Mouse (Mus musculus) hindbrain, embryonic 16.5 days (tissue): ENCODE measurements at regions not wholly inside any gene's neighbourhood (a gene's known extent, or its start where the extent isn't known, plus 50 kb on each side); places are given as distances from the start of the nearest gene placed in this dataset.
"Not testable (repeated sequence)": the region's sequence is repeated elsewhere in the genome, so short reads cannot be mapped to it uniquely, and the experiment has no call there.

ENCODE experiments used
- ATAC-seq: fragments of 200-750 bp; cut with Nextera tagmentation; 2 replicates; pipeline ENCODE4 v1.8.0; 2017; ENCODE audit warnings: moderate TSS enrichment, moderate library complexity
- H3K27ac ChIP-seq: fragments of 300-500 bp; sonication (generic); 2 replicates; pipeline ENCODE4 v1.5.1; 2014; ENCODE audit warnings: low read depth, mild to moderate bottlenecking, control low read depth, low read length, moderate library complexity
- H3K27me3 ChIP-seq: fragments of 300-500 bp; sonication (generic); replicated peaks from 2 replicates; pipeline ENCODE4 v1.6.1; 2014; ENCODE audit warnings: low read length; ENCODE audit not compliant: control insufficient read depth, insufficient read depth
- H3K36me3 ChIP-seq: fragments of 300-500 bp; sonication (generic); 2 replicates; pipeline ENCODE4 v1.6.1; 2014; ENCODE audit warnings: mild to moderate bottlenecking, low read length, moderate library complexity, mixed read lengths; ENCODE audit not compliant: control insufficient read depth, insufficient read depth
- H3K4me1 ChIP-seq: fragments of 300-500 bp; sonication (generic); 2 replicates; pipeline ENCODE4 v1.6.1; 2014; ENCODE audit warnings: low read depth, low read length; ENCODE audit not compliant: control insufficient read depth, insufficient read depth
- H3K4me2 ChIP-seq: fragments of 300-500 bp; sonication (generic); 2 replicates; pipeline ENCODE4 v1.6.1; 2014; ENCODE audit warnings: mild to moderate bottlenecking, low read length, control low read depth, moderate library complexity
- H3K4me3 ChIP-seq: fragments of 300-500 bp; sonication (generic); 2 replicates; pipeline ENCODE4 v1.5.1; 2014; ENCODE audit warnings: mild to moderate bottlenecking, low read length, control low read depth, moderate library complexity
- H3K9ac ChIP-seq: fragments of 300-500 bp; sonication (generic); 2 replicates; pipeline ENCODE4 v1.6.1; 2014; ENCODE audit warnings: low read depth, mild to moderate bottlenecking, control low read depth, low read length, moderate library complexity
- H3K9me3 ChIP-seq: fragments of 300-500 bp; sonication (generic); 2 replicates; pipeline ENCODE4 v1.6.1; 2014; ENCODE audit warnings: mild to moderate bottlenecking, low read length, moderate library complexity; ENCODE audit not compliant: control insufficient read depth
- WGBS: fragments of 180-500 bp; shearing (Covaris S2); extraction: QIAGEN DNeasy Blood & Tissue Kit; methylation state at CpG from one replicate; pipeline ENCODE4 v1.1.7; 2014; 5-methylcytosine and 5-hydroxymethylcytosine counted together

GRCm38 (mm10) chr13:12680954-12681571 lies 115.4 kb downstream of the Ero1lb start:
- not testable (repeated sequence) for H3K4me3 ChIP-seq, H3K9ac ChIP-seq, H3K4me2 ChIP-seq, H3K9me3 ChIP-seq, H3K36me3 ChIP-seq, H3K4me1 ChIP-seq, H3K27me3 ChIP-seq, H3K27ac ChIP-seq
- WGBS: 87% methylated on average over 4 of the region's 6 CpGs
- ATAC-seq: peak; percentile 78

- H3K9ac ChIP-seq, H3K4me1 ChIP-seq, H3K27me3 ChIP-seq, H3K36me3 ChIP-seq, H3K27ac ChIP-seq, H3K9me3 ChIP-seq: not testable (repeated sequence)
- Histone ChIP-seq H3K4me2 (peak overlapping the region; percentile 44), H3K4me3 (0 out of 2 replicates have a peak overlapping the region, but pooled peaks have one; percentile 12)
- WGBS: 13% methylated on average over 19 of the region's 19 CpGs
- ATAC-seq: peak; percentile 86
Observed at GRCm38 (mm10) chr13:12680283-12680953, 114.7 kb downstream of the Ero1lb start.

- Histone ChIP-seq H3K9me3 (no peaks in the 10 kb centered on the region), H3K4me1 (no peaks in the 10 kb centered on the region), H3K4me2 (no peak overlapping the region), H3K36me3 (no peaks in the 10 kb centered on the region), H3K27me3 (no peaks in the 10 kb centered on the region), H3K9ac (no peak overlapping the region), H3K4me3 (no peak overlapping the region), H3K27ac (no peak overlapping the region)
- no peak for ATAC-seq
- 84% methylated on average over 2 of the region's 2 CpGs for WGBS
Observed at GRCm38 (mm10) chr13:12677372-12677771, 111.7 kb downstream of the Ero1lb start.

- H3K9ac ChIP-seq, H3K27ac ChIP-seq, H3K4me2 ChIP-seq, H3K4me3 ChIP-seq, H3K9me3 ChIP-seq, H3K4me1 ChIP-seq, H3K36me3 ChIP-seq, ATAC-seq, H3K27me3 ChIP-seq: not testable (repeated sequence)
- 94% methylated on average over 2 of the region's 2 CpGs for WGBS
Observed at GRCm38 (mm10) chr13:12671011-12671410, 105.3 kb downstream of the Ero1lb start.

- not testable (repeated sequence) for ATAC-seq, H3K4me3 ChIP-seq, H3K9me3 ChIP-seq, H3K27ac ChIP-seq, H3K36me3 ChIP-seq, H3K27me3 ChIP-seq, H3K4me1 ChIP-seq, H3K4me2 ChIP-seq, H3K9ac ChIP-seq
- WGBS: no CpG with 5 or more reads among the region's 7 CpGs
Observed at GRCm38 (mm10) chr13:12668742-12669141, 103.1 kb downstream of the Ero1lb start.

- WGBS: 80% methylated on average over 9 of the region's 9 CpGs
- ATAC-seq, H3K4me3 ChIP-seq, H3K36me3 ChIP-seq, H3K9ac ChIP-seq, H3K4me1 ChIP-seq, H3K4me2 ChIP-seq, H3K27me3 ChIP-seq, H3K9me3 ChIP-seq, H3K27ac ChIP-seq: not testable (repeated sequence)
Observed at GRCm38 (mm10) chr13:12667727-12668665, 102.3 kb downstream of the Ero1lb start.

GRCm38 (mm10) chr13:12666050-12666449 lies 100.4 kb downstream of the Ero1lb start:
- not testable (repeated sequence) for H3K9me3 ChIP-seq, H3K27me3 ChIP-seq, H3K4me3 ChIP-seq, H3K36me3 ChIP-seq, H3K4me2 ChIP-seq, H3K9ac ChIP-seq, ATAC-seq, H3K27ac ChIP-seq, H3K4me1 ChIP-seq
- WGBS: 83% methylated on average over 3 of the region's 3 CpGs
